Mouse (Mus musculus): ENCODE measurements at regions not wholly inside any gene's neighbourhood (a gene's known extent, or its start where the extent isn't known, plus 50 kb on each side); places are given as distances from the start of the nearest gene placed in this dataset.

GRCm38 (mm10) chr9:41791501-41792172 lies 332.5 kb downstream of the Sorl1 start:
- peaks cover 40% of the 10 kb centered on the region for H3K4me1 ChIP-seq
- WGBS: 84% methylated on average over 5 of the region's 5 CpGs
- no peak for DNase-seq (ENCODE audit: extremely low spot score, low spot score)

DNA sequence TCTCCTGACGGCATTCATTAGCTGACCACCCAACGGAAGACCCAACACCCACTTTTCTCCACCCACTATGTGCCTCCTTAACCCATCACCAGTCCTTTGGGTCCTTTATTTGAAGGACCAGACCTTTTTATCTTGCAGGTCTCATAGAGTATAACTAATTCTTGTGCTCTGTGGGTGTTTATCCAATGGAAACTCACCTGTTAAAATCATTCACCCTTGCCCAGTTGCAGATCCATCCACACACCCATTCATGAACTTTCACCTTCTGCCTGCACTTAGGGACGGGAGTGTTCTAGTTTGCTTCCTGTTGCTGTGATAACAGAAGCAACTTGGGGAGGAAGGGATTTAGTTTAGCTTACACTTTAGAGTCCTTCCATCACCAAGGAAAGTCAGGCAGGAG lies 339.0 kb downstream of the Sorl1 start:
- H3K36me3 ChIP-seq (replicated peaks): no peaks in the 10 kb centered on the region
- DNase-seq (ENCODE audit: extremely low spot score, low spot score): no peak
- 86% methylated on average over 3 of the region's 3 CpGs for WGBS
- peaks cover 9% of the 10 kb centered on the region for H3K9me3 ChIP-seq
- H3K27ac ChIP-seq: no peak overlapping the region
- peaks cover 2% of the 10 kb centered on the region for H3K4me1 ChIP-seq
- H3K27me3 ChIP-seq (ENCODE audit: poor library complexity, severe bottlenecking): no peaks in the 10 kb centered on the region
- no peak overlapping the region for H3K4me3 ChIP-seq

More at GRCm38 (mm10) chr9:41791501-41792172, 332.5 kb downstream of the Sorl1 start:
- Histone ChIP-seq H3K9me3 (no peaks in the 10 kb centered on the region), H3K36me3 (replicated peaks) (no peaks in the 10 kb centered on the region), H3K27me3 (ENCODE audit: poor library complexity, severe bottlenecking) (no peaks in the 10 kb centered on the region), H3K4me3 (no peak overlapping the region), H3K27ac (peak overlapping the region; percentile 37)

DNA sequence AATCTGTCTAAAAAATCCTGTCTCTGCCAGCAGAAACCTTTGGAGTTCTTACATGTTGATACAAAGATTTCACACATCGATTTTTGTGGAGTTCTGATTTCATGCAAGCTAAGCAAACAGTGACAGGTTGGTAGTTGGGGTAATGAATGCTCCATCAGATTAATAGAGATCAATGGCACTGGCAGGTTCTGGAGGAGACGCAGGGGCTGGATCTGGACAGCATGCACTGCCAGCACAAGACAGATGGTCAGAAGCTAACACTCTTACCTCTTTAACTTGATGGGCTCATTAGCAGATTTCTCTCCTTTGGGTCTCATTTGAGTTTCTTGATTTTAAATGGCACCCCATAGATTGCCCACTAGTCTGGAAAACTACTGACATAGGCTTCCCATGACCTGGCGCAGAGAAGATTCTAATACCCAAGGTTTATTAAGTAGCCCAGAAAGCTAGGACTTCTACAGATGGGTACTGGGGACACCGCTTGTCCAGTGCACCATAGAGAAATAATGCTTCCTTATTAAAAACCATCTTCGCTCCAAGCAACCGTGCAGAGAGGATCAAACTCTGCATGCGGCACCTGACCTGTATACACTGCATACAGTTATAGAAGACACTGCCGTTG lies 351.7 kb downstream of the Sorl1 start:
- no peak overlapping the region for H3K4me3 ChIP-seq
- H3K27me3 ChIP-seq (ENCODE audit: poor library complexity, severe bottlenecking): no peaks in the 10 kb centered on the region
- WGBS: 94% methylated on average over 8 of the region's 8 CpGs
- DNase-seq (ENCODE audit: extremely low spot score, low spot score): no peak
- peaks cover 1% of the 10 kb centered on the region for H3K4me1 ChIP-seq
- no peaks in the 10 kb centered on the region for H3K36me3 ChIP-seq (replicated peaks)
- H3K27ac ChIP-seq: no peak overlapping the region
- 0 out of 2 replicates have a peak, but pooled peaks cover 2% of the 10 kb centered on the region for H3K9me3 ChIP-seq

GRCm38 (mm10) chr9:41771276-41771675 lies 352.8 kb downstream of the Sorl1 start:
- WGBS: 66% methylated on average over 1 of the region's 1 CpGs
- Histone ChIP-seq H3K4me3 (no peak overlapping the region), H3K4me1 (peaks cover 12% of the 10 kb centered on the region), H3K9me3 (0 out of 2 replicates have a peak, but pooled peaks cover 2% of the 10 kb centered on the region), H3K27me3 (ENCODE audit: poor library complexity, severe bottlenecking) (no peaks in the 10 kb centered on the region), H3K36me3 (replicated peaks) (no peaks in the 10 kb centered on the region), H3K27ac (no peak overlapping the region)
- DNase-seq (ENCODE audit: extremely low spot score, low spot score): no peak

GRCm38 (mm10) chr9:41768316-41768715 lies 355.8 kb downstream of the Sorl1 start:
- 0 out of 2 replicates have a peak, but pooled peaks cover 2% of the 10 kb centered on the region for H3K9me3 ChIP-seq
- no peaks in the 10 kb centered on the region for H3K36me3 ChIP-seq (replicated peaks)
- WGBS: 93% methylated on average over 3 of the region's 3 CpGs
- H3K27ac ChIP-seq: no peak overlapping the region
- H3K4me3 ChIP-seq: no peak overlapping the region
- DNase-seq (ENCODE audit: extremely low spot score, low spot score): no peak
- H3K4me1 ChIP-seq: peaks cover 17% of the 10 kb centered on the region
- H3K27me3 ChIP-seq (ENCODE audit: poor library complexity, severe bottlenecking): no peaks in the 10 kb centered on the region

- Histone ChIP-seq H3K27ac (peak overlapping the region; percentile 76), H3K4me1 (peaks cover 17% of the 10 kb centered on the region), H3K27me3 (ENCODE audit: poor library complexity, severe bottlenecking) (no peaks in the 10 kb centered on the region), H3K36me3 (replicated peaks) (no peaks in the 10 kb centered on the region), H3K9me3 (0 out of 2 replicates have a peak, but pooled peaks cover 2% of the 10 kb centered on the region), H3K4me3 (no peak overlapping the region)
- 31% methylated on average over 4 of the region's 4 CpGs for WGBS
- peak; percentile 26 for DNase-seq (ENCODE audit: extremely low spot score, low spot score)
Observed at GRCm38 (mm10) chr9:41766533-41766920, 357.6 kb downstream of the Sorl1 start.

GRCm38 (mm10) chr9:41765816-41766532 lies 358.1 kb downstream of the Sorl1 start:
- Histone ChIP-seq H3K27me3 (ENCODE audit: poor library complexity, severe bottlenecking) (no peaks in the 10 kb centered on the region), H3K36me3 (replicated peaks) (no peaks in the 10 kb centered on the region), H3K27ac (peak overlapping the region; percentile 76), H3K4me1 (peaks cover 17% of the 10 kb centered on the region), H3K4me3 (no peak overlapping the region), H3K9me3 (0 out of 2 replicates have a peak, but pooled peaks cover 2% of the 10 kb centered on the region)
- WGBS: 87% methylated on average over 6 of the region's 6 CpGs
- DNase-seq (ENCODE audit: extremely low spot score, low spot score): no peak

- WGBS: 85% methylated on average over 3 of the region's 3 CpGs
- DNase-seq (ENCODE audit: extremely low spot score, low spot score): no peak
- H3K4me1 ChIP-seq: peaks cover 3% of the 10 kb centered on the region
- no peaks in the 10 kb centered on the region for H3K36me3 ChIP-seq (replicated peaks)
- H3K27ac ChIP-seq: no peak overlapping the region
- no peak overlapping the region for H3K4me3 ChIP-seq
- no peaks in the 10 kb centered on the region for H3K9me3 ChIP-seq
- no peaks in the 10 kb centered on the region for H3K27me3 ChIP-seq (ENCODE audit: poor library complexity, severe bottlenecking)
Observed at GRCm38 (mm10) chr9:41761050-41761576, 363.0 kb downstream of the Sorl1 start.

- Histone ChIP-seq H3K4me1 (no peaks in the 10 kb centered on the region), H3K36me3 (replicated peaks) (no peaks in the 10 kb centered on the region), H3K27ac (no peak overlapping the region), H3K4me3 (no peak overlapping the region), H3K9me3 (no peaks in the 10 kb centered on the region), H3K27me3 (ENCODE audit: poor library complexity, severe bottlenecking) (no peaks in the 10 kb centered on the region)
- WGBS: 83% methylated on average over 6 of the region's 6 CpGs
- DNase-seq (ENCODE audit: extremely low spot score, low spot score): no peak
Observed at GRCm38 (mm10) chr9:41754434-41755002, 369.6 kb downstream of the Sorl1 start.

GRCm38 (mm10) chr9:41745979-41746647 lies 378.0 kb downstream of the Sorl1 start:
- WGBS: 89% methylated on average over 5 of the region's 5 CpGs
- no peaks in the 10 kb centered on the region for H3K27me3 ChIP-seq (ENCODE audit: poor library complexity, severe bottlenecking)
- no peak overlapping the region for H3K27ac ChIP-seq
- no peaks in the 10 kb centered on the region for H3K4me1 ChIP-seq
- no peak for DNase-seq (ENCODE audit: extremely low spot score, low spot score)
- no peak overlapping the region for H3K4me3 ChIP-seq
- H3K36me3 ChIP-seq (replicated peaks): no peaks in the 10 kb centered on the region
- no peaks in the 10 kb centered on the region for H3K9me3 ChIP-seq

DNA sequence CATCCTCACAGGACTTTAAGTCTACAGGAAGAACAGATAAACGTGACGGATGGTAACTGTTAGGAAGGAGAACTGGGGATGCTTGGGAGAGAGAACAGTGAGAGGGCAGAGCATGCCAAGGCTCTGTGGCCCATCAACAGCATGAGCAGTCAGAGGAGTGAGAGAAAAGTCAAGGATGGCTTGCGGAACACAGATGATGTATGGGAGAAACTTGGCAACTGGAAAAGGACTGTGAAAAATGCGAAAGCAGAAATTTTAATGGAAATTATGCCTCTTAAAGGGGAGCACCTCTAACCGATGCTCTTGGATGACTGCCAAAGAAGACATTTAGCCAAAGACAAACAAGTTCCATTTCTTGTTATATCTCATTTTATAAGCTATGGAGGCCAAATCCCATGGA lies 382.6 kb downstream of the Sorl1 start:
- WGBS: 89% methylated on average over 5 of the region's 5 CpGs
- DNase-seq (ENCODE audit: extremely low spot score, low spot score): no peak
- H3K9me3 ChIP-seq: no peaks in the 10 kb centered on the region
- no peak overlapping the region for H3K27ac ChIP-seq
- H3K36me3 ChIP-seq (replicated peaks): no peaks in the 10 kb centered on the region
- H3K27me3 ChIP-seq (ENCODE audit: poor library complexity, severe bottlenecking): peaks cover 19% of the 10 kb centered on the region
- peaks cover 17% of the 10 kb centered on the region for H3K4me1 ChIP-seq
- H3K4me3 ChIP-seq: no peak overlapping the region

DNA sequence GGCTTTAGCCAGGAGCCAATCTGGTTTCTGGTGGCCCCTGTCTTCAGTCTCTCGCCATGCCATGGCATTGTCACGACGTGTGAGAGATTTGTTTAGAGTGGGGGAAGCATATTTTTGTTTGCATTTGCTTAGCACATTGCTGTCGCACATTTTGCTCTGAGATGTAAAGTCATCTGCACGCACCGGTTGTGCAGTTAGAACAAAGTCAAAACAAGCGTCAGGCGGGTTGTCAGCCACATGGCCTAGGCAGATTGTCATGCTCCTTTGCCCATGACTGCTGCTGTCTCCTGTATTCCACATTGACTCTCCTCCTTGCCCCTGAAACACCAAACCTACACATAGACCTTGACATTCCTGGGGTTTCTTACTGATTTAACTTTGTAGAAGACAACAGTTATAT lies 383.6 kb downstream of the Sorl1 start:
- Histone ChIP-seq H3K27ac (peak overlapping the region; percentile 40; the same call in 1 of the 2 replicates), H3K4me1 (peaks cover 26% of the 10 kb centered on the region), H3K36me3 (replicated peaks) (no peaks in the 10 kb centered on the region), H3K9me3 (no peaks in the 10 kb centered on the region), H3K27me3 (ENCODE audit: poor library complexity, severe bottlenecking) (peaks cover 19% of the 10 kb centered on the region), H3K4me3 (no peak overlapping the region)
- no peak for DNase-seq (ENCODE audit: extremely low spot score, low spot score)
- WGBS: 93% methylated on average over 8 of the region's 8 CpGs

Data from forebrain, embryonic 10.5 days (tissue).